Mouse (Mus musculus) MEL (cell line): ENCODE data around the gene Foxg1. TPM values are rescaled to one million over a fixed set of nuclear protein-coding genes. Genes with fewer than 3 reads are reported as not detected.

ENCODE experiments used
- DNase-seq: peaks from one replicate; pipeline ENCODE4 v3.0.0; 2011; ENCODE audit warnings: low read depth, low spot score
- H3K27ac ChIP-seq: 2 replicates; pipeline ENCODE4 v1.5.1; 2012; ENCODE audit warnings: low read depth, mild to moderate bottlenecking, control low read depth, low read length, moderate library complexity; ENCODE audit not compliant: control insufficient read depth
- H3K27me3 ChIP-seq, 2 experiments: fragments of 150-350 bp in 1 of 2; sonication (generic) in 1 of 2; 2 replicates each; pipeline ENCODE4 v1.6.1; 2012; ENCODE audit warnings: low read length in 2 of 2, mild to moderate bottlenecking in 2 of 2, improper control_type of control experiment in 1 of 2, moderate library complexity in 1 of 2; ENCODE audit not compliant: insufficient read depth in 2 of 2, control insufficient read depth in 1 of 2
- H3K36me3 ChIP-seq, 2 experiments: 2 replicates each; pipeline ENCODE4 v1.6.1; 2012 to 2014; ENCODE audit warnings: low read length in 2 of 2, improper control_type of control experiment in 1 of 2, inconsistent platforms in 1 of 2, mild to moderate bottlenecking in 1 of 2; ENCODE audit not compliant: insufficient read depth in 2 of 2, control insufficient read depth in 1 of 2
- H3K4me1 ChIP-seq, 2 experiments: fragments of 150-350 bp in 1 of 2; sonication (generic) in 1 of 2; 2 replicates each; pipeline ENCODE4 v1.6.1; 2012; ENCODE audit warnings: low read length in 2 of 2, improper control_type of control experiment in 1 of 2, mild to moderate bottlenecking in 1 of 2; ENCODE audit not compliant: insufficient read depth in 2 of 2, control insufficient read depth in 1 of 2
- H3K4me3 ChIP-seq, 2 experiments: fragments of 150-350 bp in 1 of 2; sonication (generic) in 1 of 2; 2 replicates each; pipeline ENCODE4 v1.5.1; 2012; ENCODE audit warnings: low read depth in 2 of 2, low read length in 2 of 2, mild to moderate bottlenecking in 2 of 2, moderate library complexity in 2 of 2, control low read depth in 1 of 2, improper control_type of control experiment in 1 of 2; ENCODE audit not compliant: control insufficient read depth in 1 of 2, insufficient read depth in 1 of 2
- H3K79me2 ChIP-seq: 2 replicates; pipeline ENCODE4 v1.6.1; 2012; ENCODE audit warnings: mild to moderate bottlenecking, low read length, moderate library complexity; ENCODE audit not compliant: control insufficient read depth, poor library complexity, insufficient read depth
- H3K9ac ChIP-seq: 2 replicates; pipeline ENCODE4 v1.6.1; 2012; ENCODE audit warnings: low read depth, mild to moderate bottlenecking, control low read depth, low read length, moderate library complexity; ENCODE audit not compliant: control insufficient read depth, poor library complexity, severe bottlenecking
- H3K9me3 ChIP-seq: fragments of 150-350 bp; sonication (generic); replicated peaks from 2 replicates; pipeline ENCODE4 v1.6.1; 2012; ENCODE audit warnings: mild to moderate bottlenecking, low read length, improper control_type of control experiment, moderate library complexity; ENCODE audit not compliant: insufficient read depth
- CHD1 ChIP-seq: IDR thresholded peaks from 2 replicates; pipeline ENCODE4 v1.6.1; 2012; ENCODE audit warnings: low read depth, mild to moderate bottlenecking, inconsistent platforms, low read length, improper control_type of control experiment
- CTCF ChIP-seq, 3 experiments: IDR thresholded peaks in 2 of 3; conservative IDR thresholded peaks in 1 of 3; 2 replicates each; pipeline ENCODE4 v1.5.1; 2011 to 2012; ENCODE audit warnings: low read length in 3 of 3, low read depth in 2 of 3, mild to moderate bottlenecking in 2 of 3, improper control_type of control experiment in 1 of 3, inconsistent platforms in 1 of 3, mixed read lengths in 1 of 3, moderate library complexity in 1 of 3; ENCODE audit not compliant: control insufficient read depth in 1 of 3, insufficient read depth in 1 of 3, poor library complexity in 1 of 3, severe bottlenecking in 1 of 3
- E2F4 ChIP-seq: IDR thresholded peaks from 2 replicates; pipeline ENCODE4 v1.6.1; 2011; ENCODE audit warnings: low read depth, low read length, improper control_type of control experiment, borderline replicate concordance
- GATA1 ChIP-seq: IDR thresholded peaks from 2 replicates; pipeline ENCODE4 v1.6.1; 2011; ENCODE audit warnings: low read depth, low read length, improper control_type of control experiment
- HCFC1 ChIP-seq: IDR thresholded peaks from 2 replicates; pipeline ENCODE4 v1.6.1; 2012; ENCODE audit warnings: low read depth, mild to moderate bottlenecking, inconsistent platforms, low read length, improper control_type of control experiment, moderate library complexity
- KAT2A ChIP-seq: conservative IDR thresholded peaks from 2 replicates; pipeline ENCODE4 v1.6.1; 2012; ENCODE audit warnings: low read depth, low read length, improper control_type of control experiment, inconsistent platforms
- MAFK ChIP-seq: IDR thresholded peaks from 2 replicates; pipeline ENCODE4 v1.6.1; 2011; ENCODE audit warnings: low read depth, mild to moderate bottlenecking, low read length, improper control_type of control experiment, borderline replicate concordance
- MAX ChIP-seq: IDR thresholded peaks from 2 replicates; pipeline ENCODE4 v1.6.1; 2011; ENCODE audit warnings: low read length, improper control_type of control experiment
- MAZ ChIP-seq: IDR thresholded peaks from 2 replicates; pipeline ENCODE4 v1.6.1; 2012; ENCODE audit warnings: low read depth, mild to moderate bottlenecking, inconsistent platforms, low read length, improper control_type of control experiment
- MEF2A ChIP-seq: IDR thresholded peaks from 2 replicates; pipeline ENCODE4 v1.6.1; 2014; ENCODE audit warnings: low read depth, mild to moderate bottlenecking, inconsistent platforms, low read length, improper control_type of control experiment; ENCODE audit not compliant: poor library complexity, insufficient replicate concordance, severe bottlenecking; ENCODE audit errors: extremely low read depth
- MXI1 ChIP-seq: IDR thresholded peaks from 2 replicates; pipeline ENCODE4 v1.6.1; 2011; ENCODE audit warnings: mild to moderate bottlenecking, low read depth, low read length, improper control_type of control experiment
- NELFE ChIP-seq: IDR thresholded peaks from 2 replicates; pipeline ENCODE4 v1.6.1; 2011; ENCODE audit warnings: low read depth, low read length, improper control_type of control experiment
- POLR2A ChIP-seq, 2 experiments: IDR thresholded peaks; 2 replicates each; pipeline ENCODE4 v1.6.1; 2011 to 2012; ENCODE audit warnings: low read length in 2 of 2, mild to moderate bottlenecking in 2 of 2, control low read depth in 1 of 2, improper control_type of control experiment in 1 of 2, low read depth in 1 of 2, moderate library complexity in 1 of 2; ENCODE audit not compliant: control insufficient read depth in 1 of 2, insufficient read depth in 1 of 2, poor library complexity in 1 of 2
- POLR2AphosphoS2 ChIP-seq: IDR thresholded peaks from 2 replicates; pipeline ENCODE4 v1.6.1; 2011; ENCODE audit warnings: low read length, improper control_type of control experiment
- RAD21 ChIP-seq: IDR thresholded peaks from 2 replicates; pipeline ENCODE4 v1.6.1; 2011; ENCODE audit warnings: mild to moderate bottlenecking, low read depth, low read length, improper control_type of control experiment
- TBP ChIP-seq: IDR thresholded peaks from 2 replicates; pipeline ENCODE4 v1.8.0; 2011; ENCODE audit warnings: low read depth, low read length, improper control_type of control experiment
- ZC3H11A ChIP-seq: IDR thresholded peaks from 2 replicates; pipeline ENCODE4 v1.6.1; 2012; ENCODE audit warnings: low read depth, mild to moderate bottlenecking, inconsistent platforms, low read length, improper control_type of control experiment
- ZKSCAN1 ChIP-seq: IDR thresholded peaks from 2 replicates; pipeline ENCODE4 v1.6.1; 2012; ENCODE audit warnings: low read depth, mild to moderate bottlenecking, inconsistent platforms, low read length, improper control_type of control experiment, moderate library complexity
- ZMIZ1 ChIP-seq: IDR thresholded peaks from 2 replicates; pipeline ENCODE4 v1.6.1; 2012; ENCODE audit warnings: low read depth, mild to moderate bottlenecking, inconsistent platforms, low read length, improper control_type of control experiment, moderate library complexity
- polyA plus RNA-seq, 2 experiments: library from polyadenylated mRNA; stranded (reverse) in 1 of 2; unstranded in 1 of 2; fragments of >175 nt in 1 of 2; fragments of >200 nt in 1 of 2; gene quantifications; 2 replicates each; pipeline versions ENCODE4 v1.2.1 to v1.2.4; 2012; ENCODE audit warnings: low replicate concordance in 2 of 2, low read depth in 1 of 2; ENCODE audit not compliant: insufficient read length in 2 of 2, insufficient read depth in 1 of 2, missing spikeins in 1 of 2
- total RNA-seq: library from RNA; depleted of rRNA; stranded (reverse); fragments of 300-350 nt; gene quantifications from 2 replicates; pipeline ENCODE4 v1.2.3, GENCODE M21; 2012

Gene Foxg1
- total and polyA plus RNA-seq, 3 experiments = not detected

DNA sequence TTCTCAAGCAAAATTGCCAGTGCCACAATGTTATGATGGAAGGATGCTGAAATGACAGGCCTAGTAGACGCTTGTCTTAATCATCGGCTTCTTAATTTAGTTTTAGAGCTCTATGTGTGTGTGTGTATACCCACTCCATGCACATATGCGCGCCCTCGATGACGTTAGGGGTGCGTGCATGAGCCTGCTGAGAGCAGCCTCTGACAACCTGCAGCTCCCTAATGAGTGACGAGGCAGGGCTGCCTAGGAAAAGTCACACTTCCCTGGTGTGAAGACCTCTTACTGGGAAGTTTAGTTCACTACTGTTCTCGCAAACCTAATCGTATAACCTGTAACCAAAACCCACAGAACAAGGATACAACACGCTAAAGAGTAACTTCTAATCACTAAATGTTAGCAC lies 3.0 kb upstream of the Foxg1 start:
- no peak for DNase-seq
- Histone ChIP-seq H3K4me3 (no peak overlapping the region), H3K4me1 (no peaks in the 10 kb centered on the region), H3K27me3 (no peaks in the 10 kb centered on the region), H3K9me3 (no peaks in the 10 kb centered on the region), H3K79me2 (no peaks in the 10 kb centered on the region), H3K27ac (no peak overlapping the region), H3K9ac (no peak overlapping the region), H3K36me3 (no peaks in the 10 kb centered on the region)
- TF ChIP-seq NELFE (no peak), E2F4 (no peak)

DNA sequence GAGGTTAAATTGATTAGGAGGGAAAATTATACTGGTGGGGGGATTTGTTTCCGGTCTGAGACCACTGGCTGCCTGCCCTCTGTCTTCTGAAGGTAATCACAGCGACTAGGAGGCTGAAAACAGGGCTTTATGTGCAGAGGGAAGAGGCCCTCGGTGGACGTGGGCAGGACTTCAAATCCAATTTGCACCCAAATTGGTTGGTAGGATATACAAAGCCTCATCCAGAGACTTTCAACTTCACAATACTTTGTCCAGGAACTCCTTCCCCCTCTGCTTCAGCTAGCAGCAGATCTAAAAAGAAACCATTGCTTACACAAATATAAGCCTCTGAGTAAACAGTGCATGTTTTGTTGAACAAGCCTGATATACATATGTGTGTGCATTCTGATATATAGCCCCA lies 2.0 kb upstream of the Foxg1 start:
- Histone ChIP-seq H3K27me3 (no peaks in the 10 kb centered on the region), H3K27ac (no peak overlapping the region), H3K36me3 (no peaks in the 10 kb centered on the region), H3K9ac (no peak overlapping the region)
- TF ChIP-seq HCFC1 = no peak
- no peak for TF ChIP-seq RAD21
- no peak for TF ChIP-seq KAT2A
- TF ChIP-seq CTCF (IDR thresholded peaks at IDR 0.05 in 2 of 3, conservative IDR thresholded peaks at IDR 0.05 in 1 of 3; ENCODE audit: control insufficient read depth in 1 of 3, insufficient read depth in 1 of 3, low read depth in 2 of 3, low read length in 3 of 3, poor library complexity in 1 of 3, severe bottlenecking in 1 of 3) = no peak
- no peak for TF ChIP-seq CHD1
- TF ChIP-seq POLR2A (IDR thresholded peaks at IDR 0.05; ENCODE audit: control insufficient read depth in 1 of 2, insufficient read depth in 1 of 2, low read depth in 1 of 2, low read length in 2 of 2, poor library complexity in 1 of 2) = no peak
- no peak for TF ChIP-seq GATA1
- no peak for TF ChIP-seq ZC3H11A
- TF ChIP-seq ZKSCAN1 = no peak
- no peak for TF ChIP-seq NELFE
- no peak for TF ChIP-seq MAZ
- TF ChIP-seq MXI1 = no peak
- no peak for TF ChIP-seq TBP
- TF ChIP-seq E2F4 = no peak
- TF ChIP-seq MAX = no peak
- TF ChIP-seq POLR2AphosphoS2 = no peak
- TF ChIP-seq MEF2A = no peak
- TF ChIP-seq ZMIZ1 = no peak
- no peak for TF ChIP-seq MAFK
- TF ChIP-seq, all 39 proteins: peak for 0
- Histone ChIP-seq H3K4me3 (no peak overlapping the region), H3K79me2 (no peaks in the 10 kb centered on the region), H3K4me1 (no peaks in the 10 kb centered on the region), H3K9me3 (no peaks in the 10 kb centered on the region)
- DNase-seq = no peak
